Mouse (Mus musculus) stomach, postnatal 0 days (tissue): ENCODE results near the gene Ntrk1. TPM values are rescaled to one million over a fixed set of nuclear protein-coding genes. Genes with fewer than 3 reads are reported as not detected.

Experiments used
- ATAC-seq: fragments of 200-750 bp; cut with Nextera tagmentation; 2 replicates; pipeline ENCODE4 v1.8.0; 2017; ENCODE audit not compliant: low FRiP score, low TSS enrichment
- DNase-seq: peaks from one replicate; pipeline ENCODE4 v3.0.0-alpha.2; 2016; ENCODE audit warnings: low spot score
- H3K27ac ChIP-seq: fragments of 300-500 bp; sonication (generic); replicated peaks from 2 replicates; pipeline ENCODE4 v1.5.1; 2014; ENCODE audit warnings: mild to moderate bottlenecking, control low read depth
- H3K27me3 ChIP-seq: fragments of 300-500 bp; sonication (generic); 2 replicates; pipeline ENCODE4 v1.6.1; 2014; ENCODE audit warnings: low read length; ENCODE audit not compliant: control insufficient read depth, insufficient read depth
- H3K36me3 ChIP-seq: fragments of 300-500 bp; sonication (generic); 2 replicates; pipeline ENCODE4 v1.6.1; 2014; ENCODE audit warnings: low read length, mixed read lengths; ENCODE audit not compliant: control insufficient read depth, insufficient read depth
- H3K4me1 ChIP-seq: fragments of 300-500 bp; sonication (generic); replicated peaks from 2 replicates; pipeline ENCODE4 v1.6.1; 2014; ENCODE audit warnings: antibody characterized with exemption; ENCODE audit not compliant: control insufficient read depth, insufficient read depth
- H3K4me2 ChIP-seq: fragments of 300-500 bp; sonication (generic); replicated peaks from 2 replicates; pipeline ENCODE4 v1.6.1; 2014; ENCODE audit warnings: low read depth, mild to moderate bottlenecking, control low read depth, moderate library complexity
- H3K4me3 ChIP-seq: fragments of 300-500 bp; sonication (generic); 2 replicates; pipeline ENCODE4 v1.5.1; 2014; ENCODE audit warnings: low read depth, low read length, control low read depth
- H3K9ac ChIP-seq: fragments of 300-500 bp; sonication (generic); 2 replicates; pipeline ENCODE4 v1.6.1; 2014; ENCODE audit warnings: mild to moderate bottlenecking, low read length, control low read depth, mixed read lengths
- H3K9me3 ChIP-seq: fragments of 300-500 bp; sonication (generic); 2 replicates; pipeline ENCODE4 v1.6.1; 2016; ENCODE audit warnings: low read length; ENCODE audit not compliant: control insufficient read depth
- CTCF ChIP-seq: IDR thresholded peaks from 2 replicates; pipeline ENCODE4 v1.5.1; 2016; ENCODE audit warnings: antibody characterized with exemption, low read depth, mild to moderate bottlenecking, moderate library complexity
- EP300 ChIP-seq: optimal IDR thresholded peaks from 2 replicates; pipeline ENCODE3; 2016; ENCODE audit warnings: antibody characterized with exemption
- WGBS: fragments of 180-500 bp; shearing (Covaris S2); extraction: QIAGEN DNeasy Blood & Tissue Kit; methylation state at CpG from one replicate; pipeline ENCODE4 v1.1.7; 2014; 5-methylcytosine and 5-hydroxymethylcytosine counted together
- polyA plus RNA-seq: library from polyadenylated mRNA; unstranded; fragments of >200 nt; fragmentation: Nextera tagmentation; extraction: Ambion mirVana; gene quantifications from 2 replicates; pipeline ENCODE4 v1.2.1, GENCODE M21; 2015

Gene Ntrk1
- polyA plus RNA-seq, 1 experiment from 2014 or later, result 0.41 TPM

GRCm38 (mm10) chr3:87738906-87739305, 56.1 kb downstream of the Ntrk1 start:
- no peak overlapping the region for H3K4me3 ChIP-seq
- no peak for TF ChIP-seq CTCF
- TF ChIP-seq EP300, result no peak
- H3K9ac ChIP-seq, result no peak overlapping the region
- ATAC-seq (no peak), DNase-seq (no peak)
- no peaks in the 10 kb centered on the region for H3K4me1 ChIP-seq
- H3K9me3 ChIP-seq, result no peaks in the 10 kb centered on the region
- no peaks in the 10 kb centered on the region for H3K27me3 ChIP-seq
- no peak overlapping the region for H3K27ac ChIP-seq
- no peak overlapping the region for H3K4me2 ChIP-seq
- WGBS, result 81% methylated on average over 5 of the region's 5 CpGs
- peaks cover 27% of the 10 kb centered on the region for H3K36me3 ChIP-seq

- Histone ChIP-seq H3K27ac (no peak overlapping the region), H3K4me2 (no peak overlapping the region), H3K4me1 (no peaks in the 10 kb centered on the region), H3K4me3 (no peak overlapping the region), H3K9ac (no peak overlapping the region), H3K27me3 (no peaks in the 10 kb centered on the region), H3K36me3 (peaks cover 41% of the 10 kb centered on the region), H3K9me3 (no peaks in the 10 kb centered on the region)
- TF ChIP-seq CTCF, result no peak
- no peak for TF ChIP-seq EP300
- DNase-seq, result no peak
- 58% methylated on average over 9 of the region's 9 CpGs for WGBS
- ATAC-seq, result no peak
Observed at GRCm38 (mm10) chr3:87735335-87735734, 59.6 kb downstream of the Ntrk1 start.

- TF ChIP-seq EP300, result no peak
- no peak for TF ChIP-seq CTCF
- Histone ChIP-seq H3K9ac (no peak overlapping the region), H3K9me3 (no peaks in the 10 kb centered on the region), H3K4me2 (no peak overlapping the region), H3K27me3 (no peaks in the 10 kb centered on the region), H3K4me3 (no peak overlapping the region), H3K4me1 (no peaks in the 10 kb centered on the region), H3K36me3 (peaks cover 48% of the 10 kb centered on the region), H3K27ac (no peak overlapping the region)
- no peak for DNase-seq
- ATAC-seq, result no peak
- WGBS, result 86% methylated on average over 11 of the region's 11 CpGs
Observed at GRCm38 (mm10) chr3:87733984-87734761, 60.8 kb downstream of the Ntrk1 start.

- H3K4me1 ChIP-seq, result no peaks in the 10 kb centered on the region
- H3K9me3 ChIP-seq, result no peaks in the 10 kb centered on the region
- 75% methylated on average over 4 of the region's 4 CpGs for WGBS
- no peak overlapping the region for H3K4me2 ChIP-seq
- no peak overlapping the region for H3K27ac ChIP-seq
- TF ChIP-seq CTCF (no peak), EP300 (no peak)
- no peak overlapping the region for H3K4me3 ChIP-seq
- no peak overlapping the region for H3K9ac ChIP-seq
- DNase-seq, result no peak
- peaks cover 50% of the 10 kb centered on the region for H3K36me3 ChIP-seq
- no peak for ATAC-seq
- H3K27me3 ChIP-seq, result no peaks in the 10 kb centered on the region
Observed at GRCm38 (mm10) chr3:87733098-87733497, 61.9 kb downstream of the Ntrk1 start.

GRCm38 (mm10) chr3:87728696-87729095, 66.3 kb downstream of the Ntrk1 start:
- DNase-seq (no peak), ATAC-seq (no peak)
- H3K4me3 ChIP-seq, result no peak overlapping the region
- H3K4me1 ChIP-seq, result no peaks in the 10 kb centered on the region
- no peak overlapping the region for H3K27ac ChIP-seq
- no peak overlapping the region for H3K4me2 ChIP-seq
- peaks cover 64% of the 10 kb centered on the region for H3K36me3 ChIP-seq
- H3K9me3 ChIP-seq, result no peaks in the 10 kb centered on the region
- TF ChIP-seq EP300 (no peak), CTCF (no peak)
- WGBS, result 83% methylated on average over 6 of the region's 6 CpGs
- no peak overlapping the region for H3K9ac ChIP-seq
- H3K27me3 ChIP-seq, result no peaks in the 10 kb centered on the region

Other genes with a start within 250 kb of the Ntrk1 start
- gene Arhgef11, start 177.6 kb downstream of the Ntrk1 start, polyA plus RNA-seq, result 5.9 and 6.1 TPM in 2 replicates
- 0.29 and 0.38 TPM in 2 replicates for gene Lrrc71, start 46.5 kb downstream of the Ntrk1 start, polyA plus RNA-seq
- 0.18 and 0.19 TPM in 2 replicates for gene Insrr, start 1.8 kb upstream of the Ntrk1 start, polyA plus RNA-seq
- 6.1 and 6.8 TPM in 2 replicates for gene Pear1, start 29.1 kb upstream of the Ntrk1 start, polyA plus RNA-seq
- gene Sh2d2a, start 51.6 kb upstream of the Ntrk1 start, polyA plus RNA-seq, result 0.08 and 0.11 TPM in 2 replicates
- 7.1 and 8.0 TPM in 2 replicates for gene Prcc, start 90.4 kb upstream of the Ntrk1 start, polyA plus RNA-seq
- gene Hdgf, start 111.2 kb upstream of the Ntrk1 start, polyA plus RNA-seq, result 165 and 168 TPM in 2 replicates
- gene Mrpl24, start 124.3 kb upstream of the Ntrk1 start, polyA plus RNA-seq, result 61.4 and 63.4 TPM in 2 replicates
- gene Isg20l2, start 135.2 kb upstream of the Ntrk1 start, polyA plus RNA-seq, result 20.2 and 21.5 TPM in 2 replicates
- gene Rrnad1, start 135.6 kb upstream of the Ntrk1 start, polyA plus RNA-seq, result 7.1 and 7.6 TPM in 2 replicates
- 40.4 and 44.3 TPM in 2 replicates for gene Crabp2, start 153.5 kb upstream of the Ntrk1 start, polyA plus RNA-seq
- gene Nes, start 175.9 kb upstream of the Ntrk1 start, polyA plus RNA-seq, result 5.3 and 5.7 TPM in 2 replicates
- 0.08 and 0.18 TPM in 2 replicates for gene Bcan, start 205.1 kb upstream of the Ntrk1 start, polyA plus RNA-seq
- gene Hapln2, start 232.4 kb upstream of the Ntrk1 start, polyA plus RNA-seq, result not detected in 2 replicates
- 17.4 and 19.2 TPM in 2 replicates for gene Gpatch4, start 247.9 kb upstream of the Ntrk1 start, polyA plus RNA-seq